Mouse (Mus musculus): ENCODE data around the gene Dhrs7c. TPM values are rescaled to one million over a fixed set of nuclear protein-coding genes. Genes with fewer than 3 reads are reported as not detected.

Gene Dhrs7c
- polyA plus RNA-seq, 1 experiment from 2014 or later: not detected

DNA sequence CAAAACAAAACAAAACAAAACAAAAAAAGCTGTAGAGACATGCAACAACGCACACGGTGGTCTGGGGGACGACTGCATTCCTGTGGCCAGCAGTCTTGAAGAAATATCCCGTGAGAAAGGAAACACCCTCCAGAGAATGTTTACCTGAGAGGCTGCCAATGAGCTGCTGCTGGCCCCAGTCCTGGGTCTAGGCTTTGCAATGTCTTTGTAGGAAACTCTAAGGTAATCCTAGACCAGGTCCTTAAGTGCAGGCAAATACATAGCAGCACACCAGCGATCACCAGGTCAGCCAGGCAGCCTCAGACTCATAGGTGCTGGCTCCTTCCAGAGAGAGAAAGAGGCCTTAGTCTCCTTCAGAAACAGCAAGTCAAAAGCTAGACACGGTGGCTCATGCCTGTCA, 56.0 kb downstream of the Dhrs7c start:
- no peaks in the 10 kb centered on the region for H3K36me3 ChIP-seq
- H3K9me3 ChIP-seq (replicated peaks): no peaks in the 10 kb centered on the region
- no peaks in the 10 kb centered on the region for H3K27me3 ChIP-seq (replicated peaks)
- no peaks in the 10 kb centered on the region for H3K4me1 ChIP-seq
- 45% methylated on average over 6 of the region's 6 CpGs for WGBS (ENCODE audit: insufficient replicate concordance)
- no peak for ATAC-seq
- no peak overlapping the region for H3K4me3 ChIP-seq
- H3K4me2 ChIP-seq: no peak overlapping the region
- no peak overlapping the region for H3K27ac ChIP-seq
- H3K9ac ChIP-seq: no peak overlapping the region

DNA sequence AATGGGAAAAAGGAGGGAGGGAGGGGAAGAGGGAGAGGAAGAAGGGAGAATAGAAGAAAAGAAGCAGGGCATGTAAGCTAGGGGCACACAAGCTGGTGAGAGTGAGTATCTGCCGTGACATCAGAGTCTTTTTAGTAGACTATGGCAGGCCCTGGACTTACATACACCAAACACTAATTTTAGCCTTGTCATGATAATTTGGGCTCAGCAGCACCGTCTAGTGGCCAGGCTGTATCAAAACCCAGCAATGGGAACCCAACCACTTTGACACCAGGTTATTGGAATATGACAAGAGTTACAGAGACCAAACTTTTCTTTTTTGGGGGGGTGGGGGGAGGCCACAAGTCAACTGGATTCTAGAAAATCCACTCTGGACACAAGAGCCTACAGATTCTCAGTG, 57.0 kb downstream of the Dhrs7c start:
- Histone ChIP-seq H3K36me3 (no peaks in the 10 kb centered on the region), H3K27me3 (replicated peaks) (no peaks in the 10 kb centered on the region), H3K4me3 (no peak overlapping the region), H3K4me1 (no peaks in the 10 kb centered on the region), H3K4me2 (no peak overlapping the region), H3K9ac (no peak overlapping the region), H3K9me3 (replicated peaks) (no peaks in the 10 kb centered on the region), H3K27ac (no peak overlapping the region)
- no peak for ATAC-seq
- WGBS (ENCODE audit: insufficient replicate concordance): 18% methylated on average over 2 of the region's 2 CpGs

DNA sequence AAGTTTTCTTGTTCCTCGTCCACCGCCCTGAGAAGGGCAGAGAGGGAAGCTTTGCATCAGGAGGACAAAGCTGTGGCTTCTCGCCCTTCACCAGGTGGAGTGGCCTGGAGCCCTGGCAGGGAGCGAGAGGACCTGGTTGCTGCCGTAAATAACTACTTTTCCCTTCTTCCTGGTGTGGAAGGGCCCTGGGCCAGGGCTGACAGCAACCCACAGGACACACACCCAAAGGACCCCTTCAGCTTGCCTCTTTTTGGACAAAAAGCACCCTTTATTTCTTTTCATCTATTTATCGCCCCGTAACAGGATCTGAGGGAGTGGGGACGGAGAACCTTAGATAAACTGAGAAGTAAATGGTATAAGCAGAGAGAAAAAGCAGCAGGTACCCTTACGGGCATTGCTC, 60.5 kb downstream of the Dhrs7c start:
- H3K4me1 ChIP-seq: no peaks in the 10 kb centered on the region
- peaks cover 6% of the 10 kb centered on the region for H3K27me3 ChIP-seq (replicated peaks)
- ATAC-seq: no peak
- no peak overlapping the region for H3K9ac ChIP-seq
- H3K4me2 ChIP-seq: no peak overlapping the region
- no peaks in the 10 kb centered on the region for H3K9me3 ChIP-seq (replicated peaks)
- H3K4me3 ChIP-seq: no peak overlapping the region
- no peak overlapping the region for H3K27ac ChIP-seq
- WGBS (ENCODE audit: insufficient replicate concordance): 64% methylated on average over 9 of the region's 9 CpGs
- no peaks in the 10 kb centered on the region for H3K36me3 ChIP-seq

DNA sequence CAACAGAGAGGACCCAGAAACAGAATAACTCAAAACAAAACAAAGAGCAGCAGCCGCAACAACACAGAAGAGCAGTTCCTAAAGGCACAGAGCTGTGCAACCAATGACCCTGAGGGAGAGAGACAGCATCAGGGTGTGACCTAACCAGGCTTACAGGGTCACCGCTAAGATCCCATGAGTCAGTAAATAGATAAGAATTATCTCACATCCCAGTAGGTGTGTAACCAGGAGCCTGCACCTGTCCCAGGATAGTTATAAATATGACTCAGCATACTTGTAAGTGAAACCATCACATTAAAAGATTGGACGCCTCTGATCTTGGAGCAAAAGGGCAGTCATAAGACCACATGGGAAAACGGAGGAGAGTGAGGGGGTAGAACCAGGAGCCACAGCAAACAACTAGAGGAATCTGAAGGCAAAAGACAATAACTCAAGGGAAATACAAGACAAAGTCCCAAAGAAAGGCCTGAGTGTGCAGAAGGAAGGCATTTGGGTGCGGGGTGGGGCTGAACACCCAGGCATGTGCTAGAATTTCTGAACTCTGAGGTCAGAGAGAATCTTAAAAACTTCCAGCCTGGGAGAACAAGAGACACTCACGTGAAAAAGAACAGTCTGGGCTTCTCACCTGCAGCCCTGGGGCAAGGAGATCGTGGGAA, 62.9 kb downstream of the Dhrs7c start:
- Histone ChIP-seq H3K9ac (no peak overlapping the region), H3K9me3 (replicated peaks) (no peaks in the 10 kb centered on the region), H3K27me3 (replicated peaks) (peaks cover 6% of the 10 kb centered on the region), H3K4me2 (no peak overlapping the region), H3K4me1 (no peaks in the 10 kb centered on the region), H3K36me3 (no peaks in the 10 kb centered on the region), H3K4me3 (no peak overlapping the region), H3K27ac (no peak overlapping the region)
- ATAC-seq: no peak
- 37% methylated on average over 7 of the region's 7 CpGs for WGBS (ENCODE audit: insufficient replicate concordance)

DNA sequence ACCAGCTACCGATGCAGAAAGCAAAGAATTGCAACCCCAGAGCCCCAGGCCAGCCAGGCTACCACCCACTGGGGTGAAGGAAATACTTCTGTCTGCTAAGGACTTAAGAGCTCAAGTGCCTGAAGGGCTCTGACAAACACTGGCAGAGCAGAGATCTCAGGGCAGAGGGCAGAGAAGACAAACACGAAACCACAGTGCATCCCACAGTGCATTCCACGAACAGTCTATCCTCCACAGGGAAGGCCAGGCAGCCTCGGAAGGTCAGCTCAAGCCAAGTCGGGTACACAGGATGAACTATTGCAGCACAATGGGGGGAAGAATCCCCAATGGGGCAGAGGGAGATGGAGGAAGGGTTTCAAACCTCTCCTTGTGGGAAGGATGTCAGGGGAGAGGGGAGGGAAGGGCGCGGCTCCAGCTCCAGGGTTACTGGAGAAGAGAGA, 63.4 kb downstream of the Dhrs7c start:
- Histone ChIP-seq H3K27ac (no peak overlapping the region), H3K9me3 (replicated peaks) (no peaks in the 10 kb centered on the region), H3K4me3 (no peak overlapping the region), H3K9ac (no peak overlapping the region), H3K36me3 (no peaks in the 10 kb centered on the region), H3K4me2 (no peak overlapping the region), H3K4me1 (no peaks in the 10 kb centered on the region), H3K27me3 (replicated peaks) (peaks cover 6% of the 10 kb centered on the region)
- 8% methylated on average over 7 of the region's 7 CpGs for WGBS (ENCODE audit: insufficient replicate concordance)
- no peak for ATAC-seq

DNA sequence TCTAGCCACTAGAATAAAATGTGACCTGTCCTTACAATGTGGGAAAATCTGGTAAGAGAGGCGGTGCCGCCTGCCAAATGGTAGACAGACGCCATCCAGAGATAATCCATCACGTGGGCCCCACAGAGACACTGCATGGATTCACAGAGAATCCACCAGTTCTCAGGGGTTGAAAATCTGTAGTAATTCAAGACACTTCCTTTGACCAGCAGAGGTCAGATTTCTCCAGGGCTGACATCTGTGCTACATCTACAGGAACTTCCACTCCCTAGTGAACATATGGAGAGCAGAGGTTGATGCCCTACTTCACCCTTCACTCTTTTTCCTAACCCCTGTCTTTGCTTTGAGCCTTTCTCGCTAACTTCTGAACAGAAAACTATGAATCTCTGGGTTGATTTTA, 67.1 kb downstream of the Dhrs7c start:
- H3K36me3 ChIP-seq: no peaks in the 10 kb centered on the region
- no peaks in the 10 kb centered on the region for H3K4me1 ChIP-seq
- WGBS (ENCODE audit: insufficient replicate concordance): 52% methylated on average over 5 of the region's 5 CpGs
- H3K9ac ChIP-seq: no peak overlapping the region
- no peak overlapping the region for H3K4me3 ChIP-seq
- H3K27ac ChIP-seq: no peak overlapping the region
- H3K27me3 ChIP-seq (replicated peaks): peaks cover 6% of the 10 kb centered on the region
- H3K9me3 ChIP-seq (replicated peaks): no peaks in the 10 kb centered on the region
- H3K4me2 ChIP-seq: no peak overlapping the region
- no peak for ATAC-seq

Other genes starting within 250 kb of the Dhrs7c start
- not detected in 2 replicates for gene Rcvrn, start 102.9 kb upstream of the Dhrs7c start, polyA plus RNA-seq (2016; fragmentation: Nextera tagmentation; extraction: Ambion mirVana)
- 0.17 and 0.18 TPM in 2 replicates for gene Glp2r, start 27.0 kb upstream of the Dhrs7c start, polyA plus RNA-seq (2016; fragmentation: Nextera tagmentation; extraction: Ambion mirVana)
- not detected in 2 replicates for gene Gsg1l2, start 23.6 kb upstream of the Dhrs7c start, polyA plus RNA-seq (2016; fragmentation: Nextera tagmentation; extraction: Ambion mirVana)
- 0.07 and 0.11 TPM in 2 replicates for gene Usp43, start 124.0 kb downstream of the Dhrs7c start, polyA plus RNA-seq (2016; fragmentation: Nextera tagmentation; extraction: Ambion mirVana)
- gene Cfap52, start 167.5 kb downstream of the Dhrs7c start, polyA plus RNA-seq (2016; fragmentation: Nextera tagmentation; extraction: Ambion mirVana): not detected in 2 replicates
- 33.8 and 34.9 TPM in 2 replicates for gene Stx8, start 168.0 kb downstream of the Dhrs7c start, polyA plus RNA-seq (2016; fragmentation: Nextera tagmentation; extraction: Ambion mirVana)